Mouse (Mus musculus) kidney, adult 2 months (tissue): ENCODE data around the gene Asic1.

Source experiments
- CTCF ChIP-seq: fragments of 200-500 bp; conservative IDR thresholded peaks from 2 replicates; pipeline ENCODE4 v1.5.1; 2011; ENCODE audit warnings: low read depth, mild to moderate bottlenecking, control low read depth, low read length, moderate library complexity, mixed read lengths; ENCODE audit not compliant: insufficient read depth, insufficient read length
- POLR2A ChIP-seq: fragments of 200-500 bp; IDR thresholded peaks from one replicate; pipeline ENCODE4 v1.6.1; 2011; ENCODE audit warnings: low read depth, low read length, control low read depth

GRCm38 (mm10) chr15:99703676-99704040 lies 33.5 kb downstream of the Asic1 start:
- TF ChIP-seq CTCF: no peak
- no peak for TF ChIP-seq POLR2A
